Mouse (Mus musculus): ENCODE measurements around the gene Plekhg3.

DNA sequence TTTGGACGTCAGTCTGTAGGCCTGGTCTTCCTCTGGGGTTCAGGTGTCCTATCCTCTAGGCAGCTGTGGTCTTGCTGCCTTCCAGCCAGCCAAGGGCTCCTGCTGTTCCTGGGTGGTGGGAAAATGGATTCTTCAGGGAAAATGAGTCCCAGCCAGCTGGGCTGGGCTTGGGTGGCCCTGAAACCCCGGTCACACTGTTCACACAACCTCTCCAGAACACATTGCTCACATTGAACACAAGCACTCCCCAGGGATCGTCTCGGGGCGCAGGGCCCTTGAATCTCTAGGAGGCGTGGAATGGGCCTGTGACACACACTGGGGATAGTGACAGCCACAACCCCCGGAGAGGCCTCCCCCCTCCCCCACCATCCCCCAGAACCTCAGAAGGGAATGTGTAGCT, 23.2 kb downstream of the Plekhg3 start:
- TF ChIP-seq HCFC1 (IDR thresholded peaks at IDR 0.05; ENCODE audit: borderline replicate concordance, insufficient read depth, low read length) (no peak), MAFK (IDR thresholded peaks at IDR 0.05; ENCODE audit: insufficient read depth, low read depth, low read length) (no peak), CHD2 (IDR thresholded peaks at IDR 0.05; ENCODE audit: low read depth, low read length) (no peak)
